Mouse (Mus musculus) intestine, embryonic 16.5 days (tissue): Measurements from ENCODE around the gene Dusp16. TPM values are rescaled to one million over a fixed set of nuclear protein-coding genes. Genes with fewer than 3 reads are reported as not detected.

ENCODE experiments used
- polyA plus RNA-seq: library from polyadenylated mRNA; unstranded; fragments of >200 nt; fragmentation: Nextera tagmentation; extraction: Ambion mirVana; gene quantifications from 2 replicates; pipeline ENCODE4 v1.2.1, GENCODE M21; 2015

Dusp16 gene
- polyA plus RNA-seq, 1 experiment from 2014 or later: 11.9 TPM

Other genes starting within 250 kb of the Dusp16 start
- 11.9 and 19.6 TPM in 2 replicates for gene Lrp6, start 225.7 kb downstream of the Dusp16 start, polyA plus RNA-seq
- 6.2 and 7.6 TPM in 2 replicates for gene Mansc1, start 160.1 kb downstream of the Dusp16 start, polyA plus RNA-seq
- gene Borcs5, start 153.1 kb downstream of the Dusp16 start, polyA plus RNA-seq: 16.3 and 17.6 TPM in 2 replicates
- 3.3 and 3.6 TPM in 2 replicates for gene Crebl2, start 37.5 kb upstream of the Dusp16 start, polyA plus RNA-seq
- 8.1 and 9.5 TPM in 2 replicates for gene Gpr19, start 106.0 kb upstream of the Dusp16 start, polyA plus RNA-seq
- 10.6 and 12.4 TPM in 2 replicates for gene Cdkn1b, start 127.8 kb upstream of the Dusp16 start, polyA plus RNA-seq
- gene Apold1, start 189.1 kb upstream of the Dusp16 start, polyA plus RNA-seq: 2.8 and 3.5 TPM in 2 replicates
- 82.3 and 95.1 TPM in 2 replicates for gene Ddx47, start 219.0 kb upstream of the Dusp16 start, polyA plus RNA-seq